ENCODE assay signal across 7 mouse cellular contexts in the genomic region with DNA sequence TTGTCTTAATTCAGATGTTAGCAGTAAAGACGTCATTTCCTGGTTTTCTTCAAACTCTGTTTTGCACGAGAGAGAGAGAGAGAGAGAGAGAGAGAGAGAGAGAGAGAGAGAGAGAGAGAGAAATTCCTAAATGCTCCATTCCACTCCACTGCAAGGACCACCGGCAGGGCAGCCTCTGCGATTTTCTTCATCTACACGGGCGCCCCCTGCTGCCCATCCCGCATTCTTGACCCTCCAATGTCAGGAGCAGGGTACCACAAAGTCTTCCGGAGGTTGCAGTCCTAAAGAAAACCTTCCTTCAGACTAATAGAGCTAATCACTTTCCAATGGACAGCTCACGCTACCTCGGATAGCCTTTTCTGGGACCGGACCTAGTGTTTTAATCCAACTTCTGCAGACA. TPM values are rescaled to one million over a fixed set of nuclear protein-coding genes. Genes with fewer than 3 reads are reported as not detected.
A peak's percentile ranks its signal among the peaks of the same experiment; 100 is the strongest.
DNase-seq lines count a peak whose midpoint lies in the region; ATAC-seq lines count a peak whose summit lies in the region.

No protein-coding gene starts in this region.

- DNase-seq in adipocyte (ENCODE audit: low spot score): peak; percentile 74
- peak; percentile 93 for DNase-seq in embryo, embryonic 10 days (ENCODE audit: low spot score)
- peak; percentile 77 to 85 for DNase-seq in gastrocnemius, postnatal 4 days (ENCODE audit: low spot score in 2 of 2)
- DNase-seq in limb, embryonic 11.5 days (ENCODE audit: low spot score): peak; percentile 96
- peak; percentile 11 to 60 for DNase-seq in spleen, adult 18-20 months

- H3K9me3 ChIP-seq in intestine, embryonic 16.5 days (ENCODE audit: control insufficient read depth, low read length): no peaks in the 10 kb centered on the region
- no peaks in the 10 kb centered on the region for H3K9me3 ChIP-seq in limb, embryonic 11.5 days (ENCODE audit: control insufficient read depth, low read length)
- H3K9me3 ChIP-seq in midbrain, embryonic 12.5 days: no peaks in the 10 kb centered on the region

- WGBS in intestine, embryonic 16.5 days: under 1% methylated on average over 11 of the region's 11 CpGs
- WGBS in limb, embryonic 11.5 days: under 1% methylated on average over 11 of the region's 11 CpGs
- WGBS in midbrain, embryonic 12.5 days: 0% methylated on average over 11 of the region's 11 CpGs

- peak overlapping the region; percentile 99 for H3K4me2 ChIP-seq in intestine, embryonic 16.5 days (ENCODE audit: low read depth, low read length)
- peak overlapping the region; percentile 68 for H3K4me2 ChIP-seq in limb, embryonic 11.5 days (ENCODE audit: low read depth, severe bottlenecking)
- H3K4me2 ChIP-seq in midbrain, embryonic 12.5 days (replicated peaks): peak overlapping the region; percentile 99

- no peaks in the 10 kb centered on the region for H3K27me3 ChIP-seq in intestine, embryonic 16.5 days (replicated peaks; ENCODE audit: control insufficient read depth, insufficient read depth, low read length)
- no peaks in the 10 kb centered on the region for H3K27me3 ChIP-seq in limb, embryonic 11.5 days (ENCODE audit: control insufficient read depth, insufficient read depth, low read length)
- peaks cover 21% of the 10 kb centered on the region for H3K27me3 ChIP-seq in midbrain, embryonic 12.5 days

- no peaks in the 10 kb centered on the region for H3K36me3 ChIP-seq in intestine, embryonic 16.5 days (ENCODE audit: control insufficient read depth, insufficient read depth, low read length)
- H3K36me3 ChIP-seq in limb, embryonic 11.5 days (ENCODE audit: control insufficient read depth, insufficient read depth, low read length): no peaks in the 10 kb centered on the region; the same call in 1 of the 2 replicates
- no peaks in the 10 kb centered on the region for H3K36me3 ChIP-seq in midbrain, embryonic 12.5 days

- peak overlapping the region; percentile 88 for H3K4me3 ChIP-seq in intestine, embryonic 16.5 days (ENCODE audit: low read length)
- peak overlapping the region; percentile 96 for H3K4me3 ChIP-seq in limb, embryonic 11.5 days (ENCODE audit: low read depth, low read length)
- H3K4me3 ChIP-seq in midbrain, embryonic 12.5 days: peak overlapping the region; percentile 81

- H3K4me1 ChIP-seq in intestine, embryonic 16.5 days (ENCODE audit: control insufficient read depth, insufficient read depth, low read length): no peaks in the 10 kb centered on the region
- H3K4me1 ChIP-seq in limb, embryonic 11.5 days (ENCODE audit: control insufficient read depth, insufficient read depth, low read length): peaks cover 5% of the 10 kb centered on the region
- H3K4me1 ChIP-seq in midbrain, embryonic 12.5 days: peaks cover 9% of the 10 kb centered on the region; the same call in 1 of the 2 replicates

- ATAC-seq in intestine, embryonic 16.5 days: peak; percentile 80
- ATAC-seq in limb, embryonic 11.5 days (ENCODE audit: insufficient number of reproducible peaks, low FRiP score, low TSS enrichment, low read depth): peak; percentile 80
- peak; percentile 77 for ATAC-seq in midbrain, embryonic 12.5 days (ENCODE audit: low FRiP score, low read depth)

- peak overlapping the region; percentile 81 for H3K9ac ChIP-seq in intestine, embryonic 16.5 days (ENCODE audit: low read depth, low read length)
- H3K9ac ChIP-seq in limb, embryonic 11.5 days (ENCODE audit: low read length): peak overlapping the region; percentile 97
- H3K9ac ChIP-seq in midbrain, embryonic 12.5 days (replicated peaks): peak overlapping the region; percentile 81

- peak overlapping the region; percentile 84 for H3K27ac ChIP-seq in intestine, embryonic 16.5 days (ENCODE audit: low read length)
- H3K27ac ChIP-seq in limb, embryonic 11.5 days (replicated peaks; ENCODE audit: low read depth, low read length): 0 out of 2 replicates have a peak overlapping the region, but pooled peaks have one; percentile 23
- H3K27ac ChIP-seq in midbrain, embryonic 12.5 days (replicated peaks): no peak overlapping the region

RNA-seq across cellular contexts. Expression of gene Ltbp1, which starts 0.5 kb away (rescaled TPM):
- 10 to 100 TPM; 36.2 to 37.0 TPM for total RNA-seq in gastrocnemius, postnatal 4 days (2021)
- 12.2 and 13.6 TPM in 2 replicates for polyA plus RNA-seq in intestine, embryonic 16.5 days (2015; fragmentation: Nextera tagmentation; extraction: Ambion mirVana)
- 29.8 and 34.6 TPM in 2 replicates for polyA plus RNA-seq in limb, embryonic 11.5 days (2014; fragmentation: Nextera tagmentation; extraction: Ambion mirVana)
- 5.2 and 6.7 TPM in 2 replicates for polyA plus RNA-seq in midbrain, embryonic 12.5 days (2016; fragmentation: Nextera tagmentation; extraction: Ambion mirVana)

Comparison
In these comparisons a context has a peak if more than half of its experiments do, and no peak if none do; other contexts are left out.
1. DNase-seq: peak in every context shown above with its lines; median percentile 96 in limb, embryonic 11.5 days; 93 in embryo, embryonic 10 days; 81 in gastrocnemius, postnatal 4 days; 74 in adipocyte; 36 in spleen, adult 18-20 months.